Mouse (Mus musculus): ENCODE measurements at regions not wholly inside any gene's neighbourhood (a gene's known extent, or its start where the extent isn't known, plus 50 kb on each side); places are given as distances from the start of the nearest gene placed in this dataset.

DNA sequence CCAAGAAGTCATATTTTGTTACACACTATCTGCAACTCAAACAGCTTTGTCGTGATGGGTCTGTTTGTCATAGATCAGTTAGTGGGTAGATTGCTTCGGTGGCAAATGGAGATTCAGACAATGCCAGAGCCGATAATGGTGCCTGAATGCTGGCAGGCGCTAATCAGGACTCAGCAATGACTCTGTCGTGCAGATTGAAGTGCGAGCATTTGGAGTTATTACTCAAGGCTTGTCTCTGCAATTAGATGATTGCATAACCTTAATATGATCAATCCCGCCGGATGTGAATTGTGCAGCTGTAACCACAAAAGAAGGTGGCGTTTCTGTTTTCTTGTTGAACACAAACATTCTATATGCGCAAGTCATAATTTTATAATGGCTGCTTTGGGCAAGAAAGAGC lies 88.8 kb upstream of the Mafb start:
- no peak for TF ChIP-seq CTCF (IDR thresholded peaks at IDR 0.05; ENCODE audit: borderline replicate concordance, control insufficient read depth, extremely low read depth, insufficient read depth, low read length, poor library complexity)
- TF ChIP-seq POLR2A (IDR thresholded peaks at IDR 0.05; ENCODE audit: control insufficient read depth, extremely low read depth, insufficient read depth, low read length, poor library complexity), result no peak

Measured in thymus, adult 2 months (tissue).